Mouse (Mus musculus): Measurements from ENCODE around the gene Wnt5b.

- TF ChIP-seq MYOG (IDR thresholded peaks at IDR 0.05; ENCODE audit: control insufficient read depth in 1 of 3, insufficient read depth in 1 of 3, insufficient read length in 2 of 3, low read depth in 2 of 3) (no peak), POLR2A (IDR thresholded peaks at IDR 0.05; ENCODE audit: insufficient read length, low read depth) (no peak), TCF12 (IDR thresholded peaks at IDR 0.05; ENCODE audit: insufficient read depth, poor library complexity, severe bottlenecking) (no peak), MYOD1 (IDR thresholded peaks at IDR 0.05; ENCODE audit: control insufficient read depth in 1 of 3, insufficient read length in 2 of 3, low read depth in 2 of 3) (no peak), E2F4 (IDR thresholded peaks at IDR 0.05; ENCODE audit: insufficient read depth) (no peak)
Measured at GRCm38 (mm10) chr6:119513452-119513851, 30.7 kb downstream of the Wnt5b start.

Measured in myocyte (in vitro differentiated cells).